Mouse (Mus musculus) forelimb bud, embryonic 11.5 days (tissue): ENCODE data around the gene Srf.
"Not testable (repeated sequence)": the region's sequence is repeated elsewhere in the genome, so short reads cannot be mapped to it uniquely, and the experiment has no call there.

Experiments
- DNase-seq: peaks from one replicate; pipeline ENCODE4 v3.0.0-alpha.2; 2012; ENCODE audit warnings: low read depth, low spot score

The Srf gene

DNA sequence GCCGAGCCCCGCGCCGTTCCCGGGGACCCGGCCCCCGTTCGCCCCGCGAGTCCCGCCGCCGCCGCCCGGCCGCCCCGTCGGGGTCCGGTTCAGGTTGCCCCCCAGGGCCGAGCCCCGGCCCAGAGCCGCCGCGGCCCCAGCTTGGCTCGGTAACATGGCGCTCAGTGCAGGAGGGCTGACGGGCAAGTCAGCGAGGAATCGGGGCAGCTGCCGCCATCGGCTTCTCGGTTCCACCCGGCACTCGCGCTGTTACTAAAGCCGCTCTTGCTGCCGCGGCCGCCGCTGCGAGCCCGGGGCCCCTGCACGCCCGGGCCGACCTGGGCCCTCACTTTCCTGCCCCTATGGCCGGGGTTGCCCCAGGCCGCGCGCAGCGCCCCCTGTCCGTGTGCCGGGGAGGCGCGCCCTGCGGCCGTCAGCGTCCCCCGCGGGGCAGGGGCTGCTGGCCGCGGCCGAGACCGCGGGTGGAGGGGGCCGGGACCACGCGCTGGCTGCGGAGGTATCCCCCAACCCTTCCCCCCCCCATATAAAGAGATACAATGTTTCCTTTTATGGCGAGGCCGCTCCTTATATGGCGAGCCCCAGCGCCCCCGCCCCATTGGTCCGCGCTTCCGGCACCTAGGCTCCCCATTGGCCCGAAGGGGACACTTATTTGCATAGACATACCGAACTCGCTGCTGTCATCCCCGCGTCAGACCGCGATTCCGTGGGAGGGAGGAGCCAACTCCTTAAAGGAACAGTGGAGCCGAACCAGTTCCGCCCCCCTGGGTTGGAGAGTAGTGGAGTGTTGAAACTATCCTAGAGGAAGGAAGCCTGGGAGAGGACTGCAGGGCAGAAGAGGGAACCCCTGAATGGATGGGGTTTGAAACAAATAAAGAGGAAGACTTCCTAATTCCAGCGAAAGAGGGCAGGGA, at the start of gene Srf:
Srf (minus strand) TSS at position 503 of the 911 bp plus-strand sequence.
- peak; percentile 97 for DNase-seq

DNA sequence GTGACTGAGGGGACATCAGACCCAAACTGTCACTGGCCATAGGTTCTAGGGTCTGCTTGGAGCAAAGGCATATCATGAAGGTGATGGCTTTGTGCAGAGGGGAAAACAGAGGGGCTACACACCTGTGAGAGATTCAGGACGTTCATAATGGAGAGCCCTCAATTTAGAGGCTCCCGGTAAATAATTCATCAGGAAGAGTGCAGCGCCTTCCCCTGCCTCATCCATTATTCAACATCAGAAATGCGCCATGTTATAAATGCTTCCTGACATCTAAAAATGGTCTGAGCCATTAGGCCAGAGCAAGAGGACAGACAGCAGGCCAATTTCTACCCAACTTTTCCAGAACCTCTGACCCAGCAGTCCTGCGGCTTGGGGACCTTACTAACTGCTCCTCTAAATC, 49.2 kb upstream of the Srf start:
- no peak for DNase-seq

DNA sequence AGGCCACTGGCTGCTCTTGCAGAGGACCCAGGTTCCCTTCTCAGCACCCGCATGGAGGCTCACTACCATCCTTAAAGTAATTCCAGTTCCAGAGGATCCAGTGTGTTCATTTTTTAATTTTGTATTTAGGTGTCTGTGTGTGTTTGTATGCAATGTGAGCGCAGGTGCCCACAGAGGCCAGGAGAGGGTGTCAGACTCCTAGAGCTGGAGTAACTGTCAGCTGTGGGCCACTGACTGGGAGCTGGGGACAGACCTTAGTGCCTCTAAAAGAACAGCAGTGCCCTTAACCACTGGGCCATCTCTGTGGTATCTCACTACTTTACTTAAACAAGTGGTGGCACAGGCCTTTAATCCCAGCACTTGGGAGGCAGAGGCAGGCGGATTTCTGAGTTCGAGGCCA, 47.3 kb upstream of the Srf start:
- no peak for DNase-seq

GRCm38 (mm10) chr17:46602212-46602611, 46.2 kb upstream of the Srf start:
- peak; percentile 49 for DNase-seq

- no peak for DNase-seq
Measured at GRCm38 (mm10) chr17:46600569-46600968, 44.6 kb upstream of the Srf start.

DNA sequence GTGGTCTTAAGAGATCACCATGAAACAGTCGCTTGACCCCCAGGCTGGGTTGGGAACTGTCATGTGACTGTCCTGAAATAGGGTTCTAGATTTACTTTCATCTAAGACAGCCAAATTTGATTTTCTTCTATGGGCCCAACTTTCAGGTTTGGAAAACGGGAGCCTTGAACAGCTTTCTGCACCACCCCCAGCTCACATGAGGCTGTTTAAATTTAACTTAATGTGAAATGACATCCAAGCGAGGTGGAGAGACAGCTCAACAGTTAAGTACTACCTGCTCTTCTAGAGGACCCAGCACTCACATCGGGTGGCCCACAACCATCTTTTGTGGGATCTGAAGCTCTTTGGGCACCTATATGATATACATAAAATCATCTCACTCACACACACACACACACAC, 43.0 kb upstream of the Srf start:
- no peak for DNase-seq

GRCm38 (mm10) chr17:46597956-46598355, 42.0 kb upstream of the Srf start:
- DNase-seq, result no peak

GRCm38 (mm10) chr17:46595336-46595735, 39.4 kb upstream of the Srf start:
- DNase-seq, result no peak

- peak; percentile 52 for DNase-seq
Measured at GRCm38 (mm10) chr17:46594606-46595005, 38.6 kb upstream of the Srf start.

DNA sequence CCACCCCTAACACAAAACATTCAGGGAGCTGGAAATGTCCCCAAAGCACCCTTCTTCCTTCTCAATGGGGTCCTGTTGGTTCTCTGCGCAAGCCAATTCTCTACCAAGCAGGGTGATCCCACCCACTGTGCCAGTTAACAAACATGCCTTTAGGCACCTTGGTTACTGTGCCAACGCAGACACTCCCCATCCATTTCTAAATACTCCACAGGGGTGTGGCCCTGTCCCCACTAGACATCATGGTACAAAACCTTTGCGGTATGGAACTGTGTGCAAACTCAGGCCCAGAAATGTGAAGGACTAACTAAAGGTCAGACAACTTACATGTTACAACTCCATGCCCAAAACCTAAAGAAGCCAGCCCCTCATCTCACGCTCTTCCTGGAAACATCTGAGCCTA, 37.1 kb upstream of the Srf start:
- DNase-seq, result no peak

DNA sequence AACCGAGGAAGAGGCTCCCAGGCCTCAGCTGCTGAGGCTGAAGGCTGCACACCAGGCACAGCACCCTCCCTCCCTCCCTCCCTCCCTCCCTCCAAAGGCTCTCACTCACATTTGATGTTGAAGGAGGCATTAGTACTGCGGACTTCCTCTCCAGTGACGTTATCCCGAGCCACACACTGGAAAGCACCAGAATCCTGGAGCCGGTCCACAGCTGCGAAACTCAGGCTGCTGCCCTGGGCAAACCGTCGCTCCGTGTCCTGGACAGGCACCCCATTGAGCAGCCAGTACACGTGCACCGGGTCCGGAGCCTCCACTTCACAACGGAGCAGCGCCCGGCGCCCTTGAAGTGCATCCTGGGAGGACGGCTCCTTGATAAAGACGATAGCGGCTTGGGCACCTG, 35.4 kb upstream of the Srf start:
- DNase-seq, result no peak

DNA sequence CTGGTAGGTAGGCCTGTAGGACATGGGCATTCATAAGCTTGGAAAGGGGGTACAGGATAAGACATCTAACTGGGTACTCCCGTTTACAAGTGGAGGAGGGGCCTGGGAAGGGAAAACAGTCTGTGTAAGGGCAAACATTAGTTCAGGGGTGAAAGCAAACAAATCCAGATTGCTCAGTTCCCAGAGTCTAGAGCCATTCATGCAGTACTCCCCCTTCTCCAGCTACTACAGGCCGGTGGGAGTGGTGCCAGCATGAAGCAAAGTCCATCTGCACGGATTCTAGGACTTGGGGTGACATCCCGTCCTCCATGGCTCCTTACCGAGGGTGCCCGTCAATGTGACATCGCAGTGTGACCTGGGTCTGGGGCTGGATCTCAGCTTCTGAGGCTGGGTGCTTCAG, 34.5 kb upstream of the Srf start:
- DNase-seq, result no peak

DNA sequence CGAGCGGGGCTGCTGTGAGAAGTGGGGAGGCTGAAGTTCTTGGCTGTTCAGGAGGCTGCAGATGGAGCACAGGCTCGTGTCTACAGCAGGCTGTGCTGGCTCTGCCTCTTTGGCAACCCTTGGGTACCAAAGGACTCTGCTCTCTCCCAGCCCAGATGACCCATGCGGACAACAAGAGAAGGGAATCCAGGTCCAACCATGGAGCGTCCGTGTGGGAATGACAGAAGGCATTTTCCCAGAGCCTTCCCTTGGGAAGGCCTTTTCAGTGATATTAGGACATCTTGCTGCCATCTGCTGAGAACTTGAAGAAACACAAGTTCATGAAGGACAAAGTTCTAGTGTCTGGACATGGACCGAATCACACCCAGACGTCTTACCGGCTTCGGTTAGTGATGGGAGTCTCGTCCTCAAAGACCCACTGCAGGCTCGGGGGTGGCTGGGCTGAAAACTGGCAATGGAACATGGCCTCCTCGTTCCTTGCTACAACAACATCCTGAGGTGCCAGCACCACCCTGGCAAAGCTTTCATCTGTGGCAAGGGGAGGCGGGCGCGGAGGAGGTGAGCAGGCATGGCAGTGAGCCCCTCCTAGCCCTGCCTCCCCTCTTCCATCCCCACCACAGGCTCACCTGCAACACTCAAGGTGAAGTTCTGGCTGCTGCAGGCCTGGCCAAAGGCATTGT, 33.8 kb upstream of the Srf start:
- DNase-seq, result no peak

DNA sequence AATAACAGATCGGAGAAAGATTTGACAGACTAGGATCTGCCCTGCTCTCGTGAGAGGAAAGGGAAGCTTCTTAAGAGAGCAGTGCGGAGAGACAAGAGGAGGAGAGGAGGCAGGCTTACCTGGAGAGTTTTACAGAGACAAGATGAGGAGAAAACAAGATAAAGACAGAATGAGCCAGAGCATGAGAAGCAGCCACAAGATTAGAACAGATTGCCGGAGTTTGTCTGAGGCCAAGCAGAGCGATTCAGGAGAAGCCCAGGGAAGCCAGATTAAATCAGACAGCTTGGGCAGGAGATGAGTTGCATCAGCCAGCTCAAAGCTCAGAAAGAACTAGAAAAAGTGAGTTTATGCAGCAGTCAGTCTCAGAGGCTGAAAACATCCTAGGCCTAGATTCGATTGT, 32.9 kb upstream of the Srf start:
- no peak for DNase-seq

GRCm38 (mm10) chr17:46588173-46588572, 32.2 kb upstream of the Srf start:
- no peak for DNase-seq

GRCm38 (mm10) chr17:46586327-46586726, 30.4 kb upstream of the Srf start:
- no peak for DNase-seq

DNA sequence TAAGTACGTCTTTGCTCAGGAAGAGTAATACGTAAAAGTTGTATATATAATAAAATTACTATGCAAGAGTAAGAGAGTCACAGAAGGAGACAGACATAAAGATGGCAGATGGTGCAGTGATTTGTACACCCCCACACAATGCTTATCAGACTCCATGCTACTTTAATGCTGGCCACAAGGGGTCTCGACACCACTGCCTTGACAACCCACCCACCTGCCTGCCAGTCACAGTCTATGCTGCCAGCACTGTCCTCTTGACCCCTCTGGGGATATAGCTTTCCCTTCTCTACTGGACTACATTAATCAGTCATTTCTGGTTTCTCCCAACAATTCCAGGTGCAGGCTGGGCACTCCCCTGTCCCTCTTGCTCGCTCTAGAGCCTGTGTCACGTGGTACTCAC, 22.7 kb upstream of the Srf start:
- DNase-seq, result no peak

GRCm38 (mm10) chr17:46576070-46576469, 20.1 kb upstream of the Srf start:
- DNase-seq, result no peak

DNA sequence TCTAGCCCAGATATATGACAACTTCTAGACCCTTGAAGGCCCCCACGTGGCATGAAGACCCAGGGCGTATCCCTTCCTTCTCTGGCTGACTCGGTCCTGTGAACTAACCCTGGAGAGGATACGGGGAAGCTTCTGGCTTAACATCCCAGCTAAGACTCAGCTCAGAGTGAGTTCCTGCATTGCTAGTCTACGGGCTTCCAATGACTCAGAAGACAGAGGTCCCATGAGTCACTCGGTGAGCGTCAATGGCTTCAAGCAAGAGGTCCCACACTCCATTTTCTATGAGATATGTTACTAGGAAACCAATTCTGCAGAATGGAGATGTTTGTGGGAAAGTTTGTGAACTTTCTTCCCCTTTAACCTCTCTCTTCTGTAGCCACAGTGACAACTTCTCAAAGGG, 18.6 kb upstream of the Srf start:
- DNase-seq, result no peak

DNA sequence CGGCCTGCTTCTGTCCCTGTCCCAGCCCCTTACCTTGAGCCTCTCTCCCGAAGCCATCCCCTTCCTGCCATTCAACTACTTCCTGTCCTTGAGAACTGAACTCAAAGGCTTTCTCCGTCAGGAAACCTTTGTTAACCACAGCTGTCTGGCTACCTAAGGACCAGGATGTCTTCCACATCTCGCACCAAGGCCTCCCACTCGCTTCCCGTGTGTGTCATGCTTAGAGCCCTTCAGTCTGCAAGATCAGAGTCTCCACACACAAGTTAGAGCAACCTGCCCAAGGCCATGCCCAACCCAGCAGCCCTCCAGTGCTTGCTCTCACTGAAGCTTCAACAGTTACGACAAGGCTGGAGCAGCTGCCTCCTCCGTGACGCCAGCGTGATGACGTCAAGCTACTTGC, 15.0 kb upstream of the Srf start:
- no peak for DNase-seq

DNA sequence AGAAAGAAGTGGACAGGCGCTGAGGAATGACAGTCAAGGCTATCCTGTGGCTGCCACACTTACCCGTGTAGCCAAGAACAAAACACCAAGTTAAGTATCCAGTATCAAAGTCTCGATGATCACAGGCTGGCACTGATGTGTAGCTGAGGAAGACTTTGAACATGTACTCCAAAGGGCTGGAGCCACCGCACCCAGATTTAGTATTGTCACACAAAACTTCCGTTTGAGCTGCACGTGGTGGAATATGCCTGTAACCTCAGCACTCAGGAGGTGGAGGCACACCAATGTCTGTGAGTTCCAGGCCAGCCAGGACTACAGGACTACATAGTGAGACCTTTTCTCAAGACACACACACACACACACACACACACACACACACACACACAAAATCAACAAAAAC, 3.2 kb upstream of the Srf start:
- DNase-seq, result no peak

- no peak for DNase-seq
Measured at GRCm38 (mm10) chr17:46558151-46558550, 2.2 kb upstream of the Srf start.

DNA sequence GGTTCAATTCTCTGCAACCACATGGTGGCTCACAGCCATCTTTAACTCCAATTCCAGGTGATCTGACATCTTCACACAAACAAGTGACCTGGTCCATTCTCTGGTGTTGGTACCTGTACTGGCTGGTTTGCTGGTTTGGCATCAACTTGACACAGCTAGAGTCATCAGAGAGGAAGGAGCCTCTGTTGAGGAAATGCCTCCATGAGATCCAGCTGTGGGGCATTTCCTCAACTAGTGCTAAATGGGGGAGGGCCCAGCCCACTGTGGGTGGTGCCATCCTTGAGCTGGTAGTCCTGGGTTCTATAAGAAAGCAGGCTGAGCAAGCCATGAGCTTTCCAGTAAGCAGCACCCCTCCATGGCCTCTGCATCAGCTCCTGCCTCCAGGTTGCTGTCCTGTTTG, 1.3 kb upstream of the Srf start:
- DNase-seq, result not testable (repeated sequence)
